27 mouse cellular contexts compared by ENCODE assay signal in the genomic region with DNA sequence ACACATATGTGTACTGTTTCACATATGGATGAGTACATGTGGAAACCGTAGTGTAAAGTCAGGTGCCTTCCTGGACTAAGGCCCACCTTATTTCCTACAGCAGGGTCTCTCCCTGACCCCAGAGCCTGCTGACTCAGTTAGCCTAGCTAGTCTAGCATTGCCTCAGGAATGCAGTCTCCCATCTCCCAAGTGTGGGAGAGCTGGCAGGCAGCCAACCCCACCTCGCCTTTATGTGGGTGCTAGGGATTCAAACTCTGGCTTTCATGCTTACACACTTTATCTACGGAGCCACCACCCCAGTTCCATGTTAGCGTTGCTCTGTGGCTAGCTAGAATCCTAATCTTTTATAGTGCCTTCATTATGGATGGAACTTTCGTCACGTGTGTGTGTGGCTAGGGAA.
DNase-seq lines count a peak whose midpoint lies in the region; ATAC-seq and TF ChIP-seq lines count a peak whose summit lies in the region.
"Had no signal": no experiment of that assay in that cellular context is flagged by ENCODE, and none has a peak within 500 bp of the region (broad histone marks: within the 10 kb centered on the region; RNA-seq: fewer than 3 reads in every experiment).

No protein-coding gene starts in this region.

- no peak overlapping the region for H3K27ac ChIP-seq in kidney, embryonic 14.5 days (ENCODE audit: low read depth, low read length)
- no peak overlapping the region for H3K27ac ChIP-seq in midbrain, postnatal 0 days (ENCODE audit: low read depth, low read length)
- H3K27ac ChIP-seq in forebrain, embryonic 11.5 days (ENCODE audit: low read depth, low read length) = no peak overlapping the region
- H3K27ac ChIP-seq: forebrain, embryonic 15.5 days; hindbrain, embryonic 13.5 days; limb, embryonic 13.5 days; lung, embryonic 15.5 days; midbrain, embryonic 13.5 days; neural tube, embryonic 15.5 days had no signal

- H3K27me3 ChIP-seq in kidney, embryonic 14.5 days (ENCODE audit: control insufficient read depth, insufficient read depth, low read length) = no peaks in the 10 kb centered on the region
- no peaks in the 10 kb centered on the region for H3K27me3 ChIP-seq in midbrain, postnatal 0 days (ENCODE audit: insufficient read depth, low read length)
- no peaks in the 10 kb centered on the region for H3K27me3 ChIP-seq in forebrain, embryonic 11.5 days (ENCODE audit: control insufficient read depth, insufficient read depth, low read length)
- H3K27me3 ChIP-seq: forebrain, embryonic 15.5 days; heart, embryonic 12.5 days; hindbrain, embryonic 13.5 days; lung, embryonic 15.5 days; midbrain, embryonic 13.5 days; neural tube, embryonic 15.5 days had no signal

- TF ChIP-seq CTCF in midbrain, postnatal 0 days (IDR thresholded peaks at IDR 0.05) = no peak

- WGBS in kidney, embryonic 14.5 days = 86% methylated on average over 6 of the region's 6 CpGs
- 94% methylated on average over 6 of the region's 6 CpGs for WGBS in midbrain, postnatal 0 days
- WGBS in forebrain, embryonic 11.5 days = 94% methylated on average over 6 of the region's 6 CpGs

- no peaks in the 10 kb centered on the region for H3K4me1 ChIP-seq in kidney, embryonic 14.5 days (ENCODE audit: control insufficient read depth, insufficient read depth, low read length)
- H3K4me1 ChIP-seq in midbrain, postnatal 0 days (ENCODE audit: insufficient read depth, low read length) = no peaks in the 10 kb centered on the region
- no peaks in the 10 kb centered on the region for H3K4me1 ChIP-seq in forebrain, embryonic 11.5 days (replicated peaks; ENCODE audit: control insufficient read depth, insufficient read depth, low read length)
- H3K4me1 ChIP-seq: forebrain, embryonic 15.5 days; lung, embryonic 15.5 days had no signal

- H3K36me3 ChIP-seq in kidney, embryonic 14.5 days (ENCODE audit: control insufficient read depth, insufficient read depth, low read length) = no peaks in the 10 kb centered on the region
- no peaks in the 10 kb centered on the region for H3K36me3 ChIP-seq in midbrain, postnatal 0 days (ENCODE audit: insufficient read depth, low read length)
- H3K36me3 ChIP-seq in forebrain, embryonic 11.5 days (ENCODE audit: control insufficient read depth, insufficient read depth, low read length) = no peaks in the 10 kb centered on the region
- H3K36me3 ChIP-seq: forebrain, embryonic 15.5 days; heart, embryonic 12.5 days; hindbrain, embryonic 13.5 days; limb, embryonic 13.5 days; lung, embryonic 15.5 days; midbrain, embryonic 13.5 days; neural tube, embryonic 15.5 days had no signal

- H3K9me3 ChIP-seq in kidney, embryonic 14.5 days (ENCODE audit: control insufficient read depth, low read length) = no peaks in the 10 kb centered on the region
- no peaks in the 10 kb centered on the region for H3K9me3 ChIP-seq in midbrain, postnatal 0 days (ENCODE audit: low read length)
- no peaks in the 10 kb centered on the region for H3K9me3 ChIP-seq in forebrain, embryonic 11.5 days (ENCODE audit: control insufficient read depth, low read length)
- H3K9me3 ChIP-seq: forebrain, embryonic 15.5 days; heart, embryonic 12.5 days; hindbrain, embryonic 13.5 days; limb, embryonic 13.5 days; lung, embryonic 15.5 days; midbrain, embryonic 13.5 days; neural tube, embryonic 15.5 days had no signal

- DNase-seq in kidney, postnatal 10 days = peak; percentile 5
- peak; percentile 47 for DNase-seq in brain, adult 2 months (ENCODE audit: low read depth, low spot score)
- DNase-seq in left cerebral cortex, postnatal 25 days (ENCODE audit: low spot score in 2 of 2) = peak; percentile 18 to 66
- DNase-seq in right cerebral cortex, postnatal 36 days (ENCODE audit: low spot score in 2 of 2) = peak; percentile 22 to 44
- no peak for DNase-seq in midbrain, postnatal 0 days (ENCODE audit: low spot score)
- no peak for DNase-seq in forebrain, embryonic 11.5 days (ENCODE audit: low spot score)
- DNase-seq: cerebellum, adult 8-10 months; gastrocnemius, postnatal 25 days; heart, adult 18-20 months; heart, postnatal 4 days; kidney, adult 9 months; kidney, postnatal 25 days; lung, postnatal 4 days; retina, postnatal 1 day; spleen, adult 18-20 months; thymus, postnatal 14 days had no signal

- no peak overlapping the region for H3K9ac ChIP-seq in kidney, embryonic 14.5 days (ENCODE audit: low read depth, low read length)
- H3K9ac ChIP-seq in midbrain, postnatal 0 days (replicated peaks; ENCODE audit: low read length, poor library complexity, severe bottlenecking) = no peak overlapping the region
- H3K9ac ChIP-seq in forebrain, embryonic 11.5 days (ENCODE audit: low read length) = no peak overlapping the region
- H3K9ac ChIP-seq: forebrain, embryonic 15.5 days; heart, embryonic 12.5 days; hindbrain, embryonic 13.5 days; limb, embryonic 13.5 days; lung, embryonic 15.5 days; midbrain, embryonic 13.5 days; neural tube, embryonic 15.5 days had no signal

- no peak overlapping the region for H3K4me3 ChIP-seq in kidney, embryonic 14.5 days (ENCODE audit: low read length)
- H3K4me3 ChIP-seq in midbrain, postnatal 0 days (ENCODE audit: low read depth, low read length) = no peak overlapping the region
- H3K4me3 ChIP-seq in forebrain, embryonic 11.5 days (ENCODE audit: low read depth, low read length) = no peak overlapping the region
- H3K4me3 ChIP-seq: forebrain, embryonic 15.5 days; heart, embryonic 12.5 days; hindbrain, embryonic 13.5 days; limb, embryonic 13.5 days; lung, embryonic 15.5 days; midbrain, embryonic 13.5 days; neural tube, embryonic 15.5 days had no signal

- intact Hi-C loops in left cerebral cortex, postnatal 25 days (cut with DNase I) = loop anchor here (10.0 kb wide), 1 partner anchor 531 kb away; no protein-coding TSS in a partner anchor

- no peak for ATAC-seq in kidney, embryonic 14.5 days (ENCODE audit: low FRiP score, low TSS enrichment)
- ATAC-seq in midbrain, postnatal 0 days (ENCODE audit: low FRiP score) = no peak
- no peak for ATAC-seq in forebrain, embryonic 11.5 days (replicated peaks; ENCODE audit: low FRiP score)
- ATAC-seq: CD4-positive, CD25-positive, alpha-beta regulatory T cell, adult 4 months; forebrain, embryonic 15.5 days; intestine, embryonic 16.5 days; midbrain, embryonic 13.5 days had no signal

- H3K4me2 ChIP-seq in kidney, embryonic 14.5 days (replicated peaks; ENCODE audit: low read depth, low read length) = no peak overlapping the region
- H3K4me2 ChIP-seq in midbrain, postnatal 0 days (ENCODE audit: low read depth, low read length, poor library complexity, severe bottlenecking) = no peak overlapping the region
- H3K4me2 ChIP-seq in forebrain, embryonic 11.5 days (ENCODE audit: low read depth, low read length, severe bottlenecking) = no peak overlapping the region
- H3K4me2 ChIP-seq: forebrain, embryonic 15.5 days; heart, embryonic 12.5 days; hindbrain, embryonic 13.5 days; limb, embryonic 13.5 days; liver, embryonic 11.5 days; lung, embryonic 15.5 days; midbrain, embryonic 13.5 days; neural tube, embryonic 15.5 days had no signal

Comparison
In these comparisons a context has a peak if more than half of its experiments do, and no peak if none do; other contexts are left out.
1. DNase-seq: peak in kidney, postnatal 10 days (single experiment), brain, adult 2 months (single experiment), left cerebral cortex, postnatal 25 days (2 of 2) and right cerebral cortex, postnatal 36 days (2 of 2); none in midbrain, postnatal 0 days (single experiment) and forebrain, embryonic 11.5 days (single experiment).